Mouse (Mus musculus) midbrain, embryonic 11.5 days (tissue): ENCODE data around the gene Gm28308. TPM values are rescaled to one million over a fixed set of nuclear protein-coding genes. Genes with fewer than 3 reads are reported as not detected.

Experiments
- ATAC-seq: fragments of 200-750 bp; cut with Nextera tagmentation; 2 replicates; pipeline ENCODE4 v1.8.0; 2017; ENCODE audit warnings: moderate TSS enrichment, moderate library complexity; ENCODE audit not compliant: low FRiP score
- DNase-seq: peaks from one replicate; pipeline ENCODE4 v3.0.0; 2015; ENCODE audit warnings: low spot score; ENCODE audit errors: missing footprints
- H3K27ac ChIP-seq: fragments of 300-500 bp; sonication (generic); 2 replicates; pipeline ENCODE4 v1.5.1; 2014; ENCODE audit warnings: low read depth, low read length
- H3K27me3 ChIP-seq: fragments of 300-500 bp; sonication (generic); 2 replicates; pipeline ENCODE4 v1.6.1; 2014; ENCODE audit warnings: mild to moderate bottlenecking, low read length, moderate library complexity, mixed read lengths; ENCODE audit not compliant: control insufficient read depth, insufficient read depth
- H3K36me3 ChIP-seq: fragments of 300-500 bp; sonication (generic); 2 replicates; pipeline ENCODE4 v1.6.1; 2014; ENCODE audit warnings: mild to moderate bottlenecking, low read length, moderate library complexity, mixed read lengths; ENCODE audit not compliant: control insufficient read depth, insufficient read depth
- H3K4me1 ChIP-seq: fragments of 300-500 bp; sonication (generic); 2 replicates; pipeline ENCODE4 v1.6.1; 2014; ENCODE audit warnings: low read length; ENCODE audit not compliant: control insufficient read depth, insufficient read depth
- H3K4me2 ChIP-seq: fragments of 300-500 bp; sonication (generic); 2 replicates; pipeline ENCODE4 v1.6.1; 2014; ENCODE audit warnings: mild to moderate bottlenecking, moderate library complexity
- H3K4me3 ChIP-seq: fragments of 300-500 bp; sonication (generic); 2 replicates; pipeline ENCODE4 v1.5.1; 2014; ENCODE audit warnings: low read depth, low read length
- H3K9ac ChIP-seq: fragments of 300-500 bp; sonication (generic); 2 replicates; pipeline ENCODE4 v1.6.1; 2014; ENCODE audit warnings: low read length
- H3K9me3 ChIP-seq: fragments of 300-500 bp; sonication (generic); 2 replicates; pipeline ENCODE4 v1.6.1; 2016; ENCODE audit warnings: low read length; ENCODE audit not compliant: control insufficient read depth
- WGBS: fragments of 180-500 bp; shearing (Covaris S2); extraction: QIAGEN DNeasy Blood & Tissue Kit; methylation state at CpG from one replicate; pipeline ENCODE4 v1.1.7; 2014; 5-methylcytosine and 5-hydroxymethylcytosine counted together
- polyA plus RNA-seq: library from polyadenylated mRNA; unstranded; fragments of >200 nt; fragmentation: Nextera tagmentation; extraction: Ambion mirVana; gene quantifications from 2 replicates; pipeline ENCODE4 v1.2.1, GENCODE M21; 2014

Gene Gm28308
- polyA plus RNA-seq, 1 experiment from 2014 or later = not detected

DNA sequence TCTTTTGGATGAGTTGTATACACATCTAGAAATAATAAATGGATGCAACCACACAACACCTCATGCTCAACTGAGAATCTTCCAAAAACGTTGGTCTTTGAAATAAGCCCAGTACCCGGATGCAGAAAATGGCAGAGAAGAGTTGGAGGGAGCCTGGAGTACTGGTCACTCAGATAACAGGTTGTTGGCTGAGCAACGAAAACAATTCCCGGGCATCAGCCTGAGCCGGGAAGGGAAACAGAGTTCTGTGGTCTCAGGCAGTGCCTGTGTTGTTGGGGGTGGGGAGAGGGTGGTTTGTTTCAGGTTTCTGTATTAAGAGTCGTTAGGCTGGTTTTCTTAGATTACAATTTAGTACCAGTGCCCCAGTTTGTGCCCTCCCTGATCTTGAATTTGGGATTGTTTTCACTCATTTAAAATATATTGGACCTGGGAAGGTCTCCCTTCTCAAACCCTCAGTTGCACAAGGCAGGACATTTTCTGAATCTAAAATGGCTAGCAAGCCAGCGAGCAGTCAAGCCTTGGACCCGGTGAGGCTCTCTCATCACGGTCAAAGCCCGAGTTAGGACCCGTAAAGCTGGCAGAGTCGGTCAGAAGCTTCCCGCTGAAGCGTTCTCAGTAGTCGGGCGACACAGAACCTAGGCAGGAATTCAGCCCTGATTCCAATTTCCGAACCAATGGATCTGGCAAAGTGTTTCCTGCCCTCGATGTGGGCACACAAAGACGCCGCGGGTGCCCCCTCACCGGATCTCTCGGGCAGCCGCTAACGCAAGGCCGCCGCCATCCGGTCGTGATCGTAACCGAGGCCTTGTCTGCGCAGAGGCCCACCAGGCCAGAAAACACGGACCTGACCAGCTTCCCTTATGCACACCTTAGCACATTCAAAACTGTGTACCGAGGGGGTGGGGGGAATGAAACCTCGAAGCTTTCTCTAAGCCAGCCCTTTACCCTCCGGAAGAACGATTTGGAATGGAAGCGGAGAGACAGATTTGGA lies 15.6 kb upstream of the Gm28308 start:
- H3K4me3 ChIP-seq = no peak overlapping the region
- H3K36me3 ChIP-seq = no peaks in the 10 kb centered on the region
- no peak for ATAC-seq
- H3K4me2 ChIP-seq = no peak overlapping the region
- H3K9ac ChIP-seq = no peak overlapping the region
- no peak overlapping the region for H3K27ac ChIP-seq
- DNase-seq = peak; percentile 97
- peaks cover 93% of the 10 kb centered on the region for H3K27me3 ChIP-seq
- H3K4me1 ChIP-seq = no peaks in the 10 kb centered on the region
- 1% methylated on average over 38 of the region's 38 CpGs for WGBS
- no peaks in the 10 kb centered on the region for H3K9me3 ChIP-seq

DNA sequence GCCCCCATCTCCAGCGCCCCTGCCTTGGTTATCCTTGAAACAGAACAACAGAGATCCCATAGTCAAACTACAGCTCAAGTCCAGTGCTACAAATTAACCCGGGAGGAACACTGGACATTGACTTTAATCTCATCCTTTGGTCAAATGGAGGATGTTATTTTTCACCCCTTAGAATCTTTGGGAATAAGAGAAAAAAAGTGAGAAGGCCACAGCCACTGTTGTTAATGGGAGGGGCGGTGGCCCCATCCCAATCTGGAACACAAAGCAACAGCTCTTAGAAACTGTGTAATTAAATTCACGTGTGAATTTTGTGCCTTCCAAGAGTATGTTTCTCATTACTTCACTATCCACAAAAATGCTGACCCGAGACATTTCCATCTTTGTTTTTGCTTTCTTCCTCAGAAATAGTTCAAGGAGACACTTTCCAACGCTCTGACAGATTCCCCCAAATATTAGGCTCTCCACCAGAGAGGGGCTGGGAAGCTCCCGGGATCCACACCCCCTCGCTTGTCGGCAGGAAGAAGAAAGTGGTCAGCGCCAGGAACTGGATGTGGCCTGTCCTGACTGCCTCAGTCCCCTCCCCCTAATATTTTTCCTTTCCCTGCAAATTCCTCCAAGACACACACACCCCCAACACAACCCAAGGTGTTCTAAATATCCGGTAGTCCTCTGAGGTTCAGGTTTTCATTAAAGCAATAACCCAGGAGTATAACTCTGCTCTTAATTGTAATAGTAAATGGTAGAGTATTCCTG lies 14.5 kb upstream of the Gm28308 start:
- Histone ChIP-seq H3K27ac (no peak overlapping the region), H3K9ac (no peak overlapping the region)
- WGBS = 3% methylated on average over 11 of the region's 11 CpGs

DNA sequence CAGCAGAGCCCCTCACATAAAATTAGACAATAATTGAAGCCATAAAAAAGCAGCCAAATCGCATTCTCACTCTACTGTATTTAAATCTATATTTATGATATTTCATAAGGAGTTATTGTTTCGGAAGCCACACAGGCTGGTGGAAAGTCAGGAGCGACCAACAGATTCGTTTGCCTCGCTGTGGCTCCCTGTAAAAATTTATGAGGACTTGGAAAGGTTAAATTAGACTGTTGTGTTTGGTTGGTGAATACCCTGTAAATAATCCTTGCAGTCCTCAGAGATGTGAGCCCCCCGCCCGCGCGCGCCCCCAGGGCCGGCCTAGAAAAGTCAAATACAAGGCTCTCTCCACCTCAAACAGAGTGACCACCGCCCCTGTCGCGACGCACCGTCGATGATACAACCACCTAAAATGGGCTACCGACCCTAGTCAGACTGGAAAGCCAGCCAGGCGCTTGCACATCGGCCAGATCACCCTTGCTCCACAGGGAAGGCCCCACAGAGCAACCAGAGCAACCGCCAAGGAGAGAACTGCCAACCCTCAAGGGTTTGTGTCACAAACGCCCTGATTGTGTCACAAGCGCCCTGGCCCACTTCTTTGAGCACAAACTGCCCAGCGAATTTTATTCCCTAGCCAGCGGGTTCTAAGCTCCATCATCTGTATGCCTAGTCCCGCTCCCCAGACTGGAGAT lies 13.6 kb upstream of the Gm28308 start:
- Histone ChIP-seq H3K9me3 (no peaks in the 10 kb centered on the region), H3K36me3 (no peaks in the 10 kb centered on the region), H3K27me3 (peaks cover 93% of the 10 kb centered on the region), H3K27ac (no peak overlapping the region), H3K4me2 (no peak overlapping the region), H3K4me1 (no peaks in the 10 kb centered on the region), H3K9ac (no peak overlapping the region), H3K4me3 (no peak overlapping the region)
- WGBS = 3% methylated on average over 26 of the region's 26 CpGs
- peak; percentile 96 for DNase-seq
- ATAC-seq = no peak

More for the DNA sequence above, 14.5 kb upstream of the Gm28308 start:
- ATAC-seq (no peak), DNase-seq (peak; percentile 93)
- Histone ChIP-seq H3K4me1 (no peaks in the 10 kb centered on the region), H3K36me3 (no peaks in the 10 kb centered on the region), H3K27me3 (peaks cover 93% of the 10 kb centered on the region), H3K9me3 (no peaks in the 10 kb centered on the region), H3K4me3 (no peak overlapping the region), H3K4me2 (no peak overlapping the region)

DNA sequence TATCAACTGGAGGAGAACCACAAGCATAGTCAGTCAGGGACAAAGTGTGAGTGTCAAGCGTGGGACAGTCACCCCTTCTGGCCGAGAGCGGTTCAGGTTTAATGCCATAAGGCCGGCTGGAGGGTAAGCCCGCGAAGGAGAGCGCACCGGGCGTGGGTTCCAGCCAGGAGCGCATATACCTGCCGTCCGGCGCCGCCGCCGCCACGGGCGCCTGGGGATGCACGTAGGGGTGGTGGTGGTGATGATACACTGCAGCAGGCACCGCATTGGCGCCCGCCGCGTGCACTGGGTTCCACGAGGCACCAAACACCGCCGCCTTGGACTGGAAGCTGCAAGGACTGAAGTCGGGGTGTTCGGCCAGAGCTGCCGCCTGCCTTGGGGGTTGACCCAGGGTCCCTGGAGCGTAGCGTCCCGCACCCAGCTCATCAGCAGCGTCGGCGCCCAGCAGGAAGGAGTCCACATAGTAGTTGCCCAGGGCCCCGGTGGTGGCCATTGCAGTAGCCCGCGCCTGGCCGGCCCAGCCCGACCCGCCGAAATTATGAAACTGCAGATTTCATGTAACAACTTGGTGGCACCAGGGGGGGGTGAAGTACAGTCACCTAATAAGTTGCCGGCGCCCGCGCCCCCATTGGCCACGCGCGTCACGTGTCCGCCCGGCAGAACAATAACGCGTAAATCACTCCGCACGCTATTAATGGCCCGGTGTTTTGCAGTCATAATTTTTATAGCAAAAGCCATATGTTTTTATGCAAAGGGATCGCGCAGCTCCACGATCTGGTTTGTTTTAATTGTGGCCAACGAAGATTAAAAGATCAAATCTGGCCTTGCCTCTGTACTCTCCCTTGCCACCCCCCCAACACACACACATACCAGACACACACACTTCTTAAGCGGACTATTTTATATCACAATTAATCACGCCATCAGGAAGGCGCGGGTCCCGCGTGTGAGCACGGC lies 12.8 kb upstream of the Gm28308 start:
- Histone ChIP-seq H3K4me2 (no peak overlapping the region), H3K9ac (no peak overlapping the region), H3K27me3 (peaks cover 97% of the 10 kb centered on the region), H3K4me1 (0 out of 2 replicates have a peak, but pooled peaks cover 2% of the 10 kb centered on the region), H3K36me3 (no peaks in the 10 kb centered on the region), H3K27ac (no peak overlapping the region), H3K9me3 (no peaks in the 10 kb centered on the region), H3K4me3 (no peak overlapping the region)
- ATAC-seq (no peak), DNase-seq (peak; percentile 95)
- WGBS = 2% methylated on average over 69 of the region's 69 CpGs

DNA sequence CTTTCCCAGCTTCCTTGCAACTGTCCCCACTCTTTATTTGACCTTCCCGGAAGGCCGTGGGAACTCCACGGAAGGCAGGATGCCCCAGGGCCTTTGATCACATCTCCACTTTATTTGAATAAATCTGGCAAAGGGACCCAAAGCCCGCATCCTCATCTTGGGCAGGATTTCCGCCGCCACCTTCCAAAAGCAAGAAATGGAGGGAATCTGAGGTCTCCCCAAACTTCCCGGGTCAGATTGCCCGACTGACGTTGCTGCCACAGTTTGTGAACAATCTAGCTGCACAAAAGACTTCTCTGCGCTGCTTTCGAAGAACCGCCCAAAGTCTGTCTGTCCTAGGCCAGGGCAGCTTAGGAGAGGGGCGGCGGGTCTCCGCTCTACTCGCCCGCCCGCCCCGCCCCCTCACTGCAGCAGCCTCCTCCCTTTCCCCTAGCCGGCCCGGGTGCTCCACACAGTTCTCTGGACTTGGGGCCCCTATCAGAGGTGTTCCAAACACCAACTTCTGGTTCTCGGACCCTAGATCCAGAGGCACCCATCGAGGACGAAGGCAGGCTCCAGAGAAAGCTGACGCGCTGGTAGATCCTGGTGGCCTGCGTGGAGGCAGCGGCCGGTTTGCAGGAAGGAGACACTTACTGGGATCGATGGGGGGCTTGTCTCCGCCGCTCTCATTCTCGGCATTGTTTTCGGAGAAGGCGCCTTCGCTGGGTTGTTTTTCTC lies 11.9 kb upstream of the Gm28308 start:
- ATAC-seq (no peak), DNase-seq (no peak)
- no peak overlapping the region for H3K4me2 ChIP-seq
- H3K4me1 ChIP-seq = 0 out of 2 replicates have a peak, but pooled peaks cover 2% of the 10 kb centered on the region
- no peak overlapping the region for H3K4me3 ChIP-seq
- H3K9me3 ChIP-seq = no peaks in the 10 kb centered on the region
- no peaks in the 10 kb centered on the region for H3K36me3 ChIP-seq
- 2% methylated on average over 32 of the region's 36 CpGs for WGBS
- no peak overlapping the region for H3K9ac ChIP-seq
- no peak overlapping the region for H3K27ac ChIP-seq
- peaks cover 97% of the 10 kb centered on the region for H3K27me3 ChIP-seq

DNA sequence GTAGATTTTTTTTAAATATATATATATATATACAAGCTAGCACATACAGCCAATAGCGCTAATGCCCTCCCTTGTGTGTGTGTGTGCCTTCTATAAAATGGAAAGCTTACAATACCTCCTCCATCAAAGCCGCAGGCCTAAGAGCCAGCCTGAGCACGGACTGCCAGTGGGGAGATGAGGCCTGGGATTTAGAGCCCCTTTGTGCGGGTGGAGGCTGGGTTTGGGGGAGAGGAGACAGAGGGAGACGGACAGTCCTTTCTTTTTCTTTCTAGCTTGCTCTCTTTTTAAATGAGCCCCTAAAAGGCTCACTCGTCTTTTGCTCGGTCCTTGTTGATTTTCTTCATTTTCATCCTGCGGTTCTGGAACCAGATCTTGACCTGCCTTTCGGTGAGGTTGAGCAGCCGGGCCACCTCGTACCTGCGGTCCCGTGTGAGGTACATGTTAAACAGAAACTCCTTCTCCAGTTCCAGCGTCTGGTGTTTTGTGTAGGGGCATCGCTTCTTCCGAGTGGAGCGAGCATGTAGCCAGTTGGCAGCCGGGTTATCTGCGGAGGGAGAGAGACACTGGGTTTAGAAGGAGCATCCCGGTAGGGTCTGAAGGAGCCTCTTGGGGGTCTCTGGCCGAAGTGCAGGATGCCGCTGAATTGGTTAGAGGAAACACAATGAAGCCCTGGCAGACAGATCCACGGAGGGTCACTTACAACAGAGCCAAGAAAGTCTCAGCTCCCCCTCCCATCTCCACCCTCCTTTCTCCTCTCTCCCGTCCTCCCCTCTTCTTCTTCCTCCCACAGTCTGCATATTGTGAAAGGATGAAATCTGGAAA lies 11.0 kb upstream of the Gm28308 start:
- Histone ChIP-seq H3K36me3 (no peaks in the 10 kb centered on the region), H3K27ac (no peak overlapping the region), H3K9ac (no peak overlapping the region), H3K4me2 (no peak overlapping the region), H3K27me3 (peaks cover 98% of the 10 kb centered on the region), H3K9me3 (no peaks in the 10 kb centered on the region), H3K4me1 (0 out of 2 replicates have a peak, but pooled peaks cover 2% of the 10 kb centered on the region), H3K4me3 (no peak overlapping the region)
- DNase-seq = peak; percentile 96
- no peak for ATAC-seq
- 2% methylated on average over 24 of the region's 24 CpGs for WGBS

DNA sequence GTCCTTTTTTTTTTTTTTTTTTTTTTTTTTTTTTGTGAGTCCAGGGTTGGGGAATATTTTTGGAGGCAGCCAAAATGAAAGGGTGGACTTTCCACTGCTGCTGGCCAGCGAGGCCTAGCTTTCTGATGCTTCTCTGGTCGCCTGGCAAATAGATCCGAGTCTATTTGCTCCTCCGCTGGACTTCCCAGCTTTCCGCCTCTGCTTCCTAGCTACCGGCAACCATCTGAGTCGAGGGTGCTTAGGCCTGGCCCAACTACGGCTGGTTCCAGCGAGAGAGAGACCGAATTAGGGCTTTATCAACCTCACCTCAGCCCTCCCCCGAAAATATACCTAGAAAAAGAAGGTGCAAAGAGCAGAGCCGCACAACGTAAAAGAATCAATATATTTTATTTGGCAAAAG lies 9.6 kb upstream of the Gm28308 start:
- H3K4me2 ChIP-seq = no peak overlapping the region
- ATAC-seq = no peak
- 10% methylated on average over 13 of the region's 13 CpGs for WGBS
- H3K9me3 ChIP-seq = no peaks in the 10 kb centered on the region
- H3K27me3 ChIP-seq = peaks cover 100% of the 10 kb centered on the region
- no peak overlapping the region for H3K4me3 ChIP-seq
- no peaks in the 10 kb centered on the region for H3K36me3 ChIP-seq
- no peak overlapping the region for H3K9ac ChIP-seq
- DNase-seq = no peak
- no peak overlapping the region for H3K27ac ChIP-seq
- peaks cover 2% of the 10 kb centered on the region; the same call in 1 of the 2 replicates for H3K4me1 ChIP-seq
